Mouse (Mus musculus): ENCODE data around the gene B4galt5. TPM values are rescaled to one million over a fixed set of nuclear protein-coding genes. Genes with fewer than 3 reads are reported as not detected.
"Not testable (repeated sequence)": the region's sequence is repeated elsewhere in the genome, so short reads cannot be mapped to it uniquely, and the experiment has no call there.

Gene B4galt5
- 31.5 and 34.2 TPM in 2 replicates for polyA plus RNA-seq (2015; fragmentation: Nextera tagmentation; extraction: Ambion mirVana)

DNA sequence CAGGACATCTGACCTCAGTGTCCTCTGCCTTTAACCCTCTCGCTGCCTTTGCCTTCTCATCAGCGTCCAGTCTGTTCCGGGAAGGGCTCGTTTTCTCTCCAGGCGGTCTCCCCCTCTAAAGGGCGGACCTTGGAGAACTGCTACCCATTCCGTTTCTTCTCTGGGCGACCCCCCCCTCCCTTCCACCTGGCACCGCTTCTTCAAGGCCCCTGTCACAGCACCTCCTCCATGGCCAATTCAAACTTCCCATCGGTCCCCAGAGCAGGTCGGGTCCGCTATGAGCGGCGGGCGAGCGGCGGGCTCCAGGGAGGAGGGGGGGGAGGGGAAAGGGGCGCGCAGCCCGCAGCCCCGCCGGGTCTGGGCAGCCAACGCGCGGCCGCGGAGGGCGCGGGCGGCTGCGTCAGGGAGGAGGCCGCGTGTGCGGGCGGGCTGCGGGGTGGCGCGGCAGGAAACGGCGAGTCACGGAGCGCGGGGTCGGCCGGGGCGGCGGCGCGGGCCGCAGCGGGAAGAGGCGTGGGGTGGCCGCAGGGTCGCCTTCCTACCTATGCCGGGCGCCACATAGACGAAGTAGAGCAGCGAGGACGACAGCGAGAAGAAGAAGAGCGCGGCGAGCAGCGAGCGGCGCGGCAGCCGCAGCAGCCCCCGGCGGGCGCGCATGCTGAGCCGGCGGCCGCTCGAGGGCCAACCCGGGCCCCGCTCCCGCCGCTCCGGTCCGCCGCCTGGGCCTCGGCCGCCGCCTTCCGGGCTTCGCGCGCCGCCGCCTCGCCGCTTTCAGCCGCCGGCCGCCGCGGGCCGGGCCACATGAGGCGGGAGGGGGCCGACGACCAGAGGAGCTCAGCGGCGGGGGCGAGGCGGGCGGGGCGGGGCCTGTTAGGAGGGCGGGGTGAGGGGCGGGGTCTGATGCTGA is at the start of gene B4galt5:
TSS of gene B4galt5 (minus strand) at position 808 of the 907 bp plus-strand sequence.
- Histone ChIP-seq H3K9ac (peak within 1 kb of the TSS; percentile 58), H3K9me3 (no peaks in the 10 kb centered on the region), H3K27ac (replicated peaks) (peak within 1 kb of the TSS; percentile 82), H3K4me3 (peak within 1 kb of the TSS; percentile 68), H3K4me1 (replicated peaks) (peaks cover 30% of the 10 kb centered on the region), H3K36me3 (no peaks in the 10 kb centered on the region), H3K4me2 (peak within 1 kb of the TSS; percentile 68), H3K27me3 (peaks cover 5% of the 10 kb centered on the region)
- 1% methylated on average over 76 of the region's 111 CpGs for WGBS
- peak; percentile 27 for ATAC-seq (ENCODE audit: low FRiP score, low read depth)

DNA sequence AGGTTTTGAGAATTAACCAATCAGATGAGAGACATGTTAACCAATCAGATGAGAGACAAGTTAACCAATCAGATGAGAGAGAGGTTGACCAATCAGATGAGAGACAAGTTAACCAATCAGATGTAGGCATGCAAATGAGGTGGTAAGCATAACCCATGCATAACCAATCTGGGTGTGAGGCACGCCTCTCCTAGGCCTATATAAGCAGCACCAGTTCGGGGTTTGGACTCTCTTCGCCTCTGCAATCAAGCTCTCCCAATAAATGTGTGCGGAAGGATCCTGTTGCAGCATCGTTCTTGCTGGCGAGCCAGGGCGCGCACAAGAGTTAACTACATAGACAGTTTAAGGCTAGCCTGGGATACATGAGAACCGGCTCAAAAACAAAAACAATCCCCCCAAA is 47.4 kb upstream of the B4galt5 start:
- H3K4me1 ChIP-seq (replicated peaks); H3K36me3 ChIP-seq; ATAC-seq (ENCODE audit: low FRiP score, low read depth); H3K9ac ChIP-seq; H3K9me3 ChIP-seq; H3K27ac ChIP-seq (replicated peaks); H3K4me3 ChIP-seq; H3K4me2 ChIP-seq; H3K27me3 ChIP-seq: not testable (repeated sequence)
- 97% methylated on average over 9 of the region's 9 CpGs for WGBS

DNA sequence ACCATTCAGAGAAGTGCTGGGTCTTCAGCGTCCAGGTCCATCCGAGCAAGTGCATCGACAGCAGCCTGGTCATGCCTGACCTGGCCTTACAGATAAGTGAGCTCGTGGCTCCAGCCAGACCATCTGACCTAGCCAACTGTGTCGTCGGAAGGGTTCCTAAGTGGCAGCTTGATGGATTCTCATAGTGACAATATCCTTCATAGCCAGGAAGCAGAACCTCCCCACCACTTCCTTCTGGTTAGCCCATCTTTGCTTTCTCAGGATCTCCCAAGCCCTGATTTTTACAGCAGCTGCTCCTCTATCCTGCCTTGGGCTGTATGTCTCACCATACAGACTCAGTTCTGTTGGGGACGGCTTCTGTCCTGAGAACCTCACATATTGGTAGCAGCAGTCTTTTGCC is 45.4 kb upstream of the B4galt5 start:
- 85% methylated on average over 7 of the region's 7 CpGs for WGBS
- no peak for ATAC-seq (ENCODE audit: low FRiP score, low read depth)

DNA sequence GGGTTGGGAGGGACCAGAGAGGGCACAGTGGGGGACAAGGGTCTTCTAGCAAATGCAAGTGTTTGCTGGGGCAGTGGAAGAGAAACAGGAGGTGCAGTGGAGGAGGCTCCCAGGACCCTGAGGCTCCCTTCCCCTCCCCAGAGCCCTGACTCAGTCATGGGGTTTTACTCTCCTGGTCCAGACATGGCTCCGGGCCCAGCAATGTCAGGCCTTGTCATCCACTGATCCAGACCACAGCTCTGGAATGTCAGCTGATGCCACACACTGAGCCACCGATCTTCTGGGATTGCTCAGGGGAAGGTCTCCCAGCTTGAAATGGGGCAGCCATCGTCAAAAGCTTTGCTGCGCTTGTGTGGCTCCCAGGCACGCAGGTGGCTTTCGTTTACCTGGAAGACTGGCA is 38.0 kb upstream of the B4galt5 start:
- ATAC-seq (ENCODE audit: low FRiP score, low read depth), result no peak

More for the DNA sequence above, 45.4 kb upstream of the B4galt5 start:
- Histone ChIP-seq H3K27me3 (no peaks in the 10 kb centered on the region), H3K9me3 (no peaks in the 10 kb centered on the region), H3K27ac (replicated peaks) (no peak overlapping the region), H3K4me2 (no peak overlapping the region), H3K4me3 (no peak overlapping the region), H3K4me1 (replicated peaks) (no peaks in the 10 kb centered on the region), H3K36me3 (no peaks in the 10 kb centered on the region), H3K9ac (no peak overlapping the region)

DNA sequence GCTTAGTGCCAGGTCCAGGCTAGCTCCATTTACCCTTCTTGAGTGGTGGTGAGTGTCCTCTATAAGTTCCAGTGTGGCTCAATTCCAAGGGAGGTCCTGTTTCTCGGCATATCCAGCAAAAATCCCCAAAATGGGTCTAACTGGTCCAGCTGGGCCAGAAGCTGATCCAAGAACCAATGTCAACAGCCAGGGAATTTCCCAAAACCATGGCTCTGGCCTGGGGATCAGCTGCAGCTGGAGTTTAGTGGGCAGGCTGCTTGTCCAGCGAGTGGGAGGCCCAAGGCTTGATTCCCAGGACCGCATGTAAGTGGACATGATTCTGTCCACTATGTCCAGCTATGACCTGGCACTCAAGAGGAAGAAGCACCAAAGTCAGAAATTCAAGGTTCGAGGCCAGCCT is 37.5 kb upstream of the B4galt5 start:
- Histone ChIP-seq H3K27me3 (no peaks in the 10 kb centered on the region), H3K4me3 (no peak overlapping the region), H3K36me3 (no peaks in the 10 kb centered on the region), H3K4me2 (no peak overlapping the region), H3K9me3 (no peaks in the 10 kb centered on the region), H3K4me1 (replicated peaks) (no peaks in the 10 kb centered on the region), H3K27ac (replicated peaks) (no peak overlapping the region), H3K9ac (no peak overlapping the region)
- 89% methylated on average over 4 of the region's 4 CpGs for WGBS
- ATAC-seq (ENCODE audit: low FRiP score, low read depth), result no peak

More for the DNA sequence above, 38.0 kb upstream of the B4galt5 start:
- Histone ChIP-seq H3K9ac (no peak overlapping the region), H3K27ac (replicated peaks) (no peak overlapping the region), H3K4me3 (no peak overlapping the region), H3K27me3 (no peaks in the 10 kb centered on the region), H3K4me1 (replicated peaks) (no peaks in the 10 kb centered on the region), H3K4me2 (no peak overlapping the region), H3K36me3 (no peaks in the 10 kb centered on the region), H3K9me3 (no peaks in the 10 kb centered on the region)
- 87% methylated on average over 6 of the region's 6 CpGs for WGBS

DNA sequence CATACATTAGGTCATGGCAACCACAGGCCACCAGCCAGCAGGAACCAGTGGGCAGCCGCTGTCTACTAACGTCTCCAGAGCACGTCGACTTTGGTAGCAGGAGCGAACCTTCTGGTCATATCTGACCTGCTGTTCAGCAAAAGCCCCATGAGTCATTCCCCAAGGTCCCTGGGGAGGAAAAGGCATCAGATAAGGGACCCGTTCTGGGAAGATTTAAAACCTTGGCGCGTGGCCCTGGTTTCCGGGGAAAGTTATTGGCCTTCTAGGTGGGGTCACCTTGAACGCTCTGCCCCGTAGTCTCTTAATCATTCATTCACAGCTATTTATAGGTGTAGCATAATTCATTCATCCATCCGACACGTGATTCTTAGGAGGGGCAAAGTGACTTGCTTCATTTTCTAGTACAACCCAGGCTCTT is 34.7 kb upstream of the B4galt5 start:
- Histone ChIP-seq H3K4me3 (no peak overlapping the region), H3K4me2 (no peak overlapping the region), H3K9ac (no peak overlapping the region), H3K36me3 (no peaks in the 10 kb centered on the region), H3K27ac (replicated peaks) (no peak overlapping the region), H3K4me1 (replicated peaks) (0 out of 2 replicates have a peak, but pooled peaks cover 5% of the 10 kb centered on the region), H3K9me3 (no peaks in the 10 kb centered on the region), H3K27me3 (no peaks in the 10 kb centered on the region)
- WGBS, result 84% methylated on average over 13 of the region's 13 CpGs
- no peak for ATAC-seq (ENCODE audit: low FRiP score, low read depth)

DNA sequence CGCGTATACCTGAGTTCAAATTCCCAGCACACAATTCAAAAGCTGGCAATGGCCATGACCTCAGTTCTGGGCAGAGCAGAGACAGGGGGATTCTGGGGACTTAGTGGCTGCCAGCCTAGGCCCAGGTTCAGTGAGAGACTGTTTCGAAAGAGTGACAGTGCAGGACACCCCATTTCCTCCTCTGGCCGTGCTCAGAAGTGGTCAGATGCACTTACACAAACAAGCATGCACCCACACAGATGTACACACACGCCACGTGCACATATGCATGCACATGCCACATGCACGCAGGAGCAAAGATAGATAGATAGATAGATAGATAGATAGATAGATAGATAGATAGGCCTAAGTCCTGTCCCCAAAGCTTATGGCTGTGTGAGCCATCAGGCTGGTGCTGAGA is 33.4 kb upstream of the B4galt5 start:
- Histone ChIP-seq H3K27ac (replicated peaks) (no peak overlapping the region), H3K4me2 (no peak overlapping the region), H3K9ac (no peak overlapping the region), H3K36me3 (no peaks in the 10 kb centered on the region), H3K27me3 (no peaks in the 10 kb centered on the region), H3K4me1 (replicated peaks) (0 out of 2 replicates have a peak, but pooled peaks cover 5% of the 10 kb centered on the region), H3K9me3 (no peaks in the 10 kb centered on the region), H3K4me3 (no peak overlapping the region)
- ATAC-seq (ENCODE audit: low FRiP score, low read depth), result no peak
- WGBS, result 91% methylated on average over 7 of the region's 7 CpGs

DNA sequence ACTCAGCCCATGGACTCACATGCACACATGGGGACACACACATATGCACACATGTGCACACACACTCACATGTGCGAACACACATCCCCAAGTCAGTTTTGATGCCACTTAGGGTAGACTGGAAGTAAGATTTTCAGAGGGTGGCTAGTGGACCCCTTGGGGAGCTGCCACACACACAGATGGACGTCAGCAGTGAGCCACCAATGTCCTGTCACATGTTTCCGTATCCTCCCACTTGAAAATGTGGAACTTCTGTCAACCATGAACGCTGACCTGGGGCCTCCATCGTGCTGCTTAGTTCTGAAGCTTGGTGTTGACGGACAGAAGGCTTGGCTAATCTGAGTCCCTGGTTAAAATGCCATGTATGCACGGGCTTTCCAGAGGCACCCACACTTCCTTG is 32.6 kb upstream of the B4galt5 start:
- 0 out of 2 replicates have a peak, but pooled peaks cover 5% of the 10 kb centered on the region for H3K4me1 ChIP-seq (replicated peaks)
- H3K4me3 ChIP-seq, result no peak overlapping the region
- no peak overlapping the region for H3K4me2 ChIP-seq
- ATAC-seq (ENCODE audit: low FRiP score, low read depth), result no peak
- no peak overlapping the region for H3K9ac ChIP-seq
- no peaks in the 10 kb centered on the region for H3K9me3 ChIP-seq
- WGBS, result 80% methylated on average over 7 of the region's 7 CpGs
- H3K27ac ChIP-seq (replicated peaks), result no peak overlapping the region
- no peaks in the 10 kb centered on the region for H3K36me3 ChIP-seq
- H3K27me3 ChIP-seq, result no peaks in the 10 kb centered on the region

DNA sequence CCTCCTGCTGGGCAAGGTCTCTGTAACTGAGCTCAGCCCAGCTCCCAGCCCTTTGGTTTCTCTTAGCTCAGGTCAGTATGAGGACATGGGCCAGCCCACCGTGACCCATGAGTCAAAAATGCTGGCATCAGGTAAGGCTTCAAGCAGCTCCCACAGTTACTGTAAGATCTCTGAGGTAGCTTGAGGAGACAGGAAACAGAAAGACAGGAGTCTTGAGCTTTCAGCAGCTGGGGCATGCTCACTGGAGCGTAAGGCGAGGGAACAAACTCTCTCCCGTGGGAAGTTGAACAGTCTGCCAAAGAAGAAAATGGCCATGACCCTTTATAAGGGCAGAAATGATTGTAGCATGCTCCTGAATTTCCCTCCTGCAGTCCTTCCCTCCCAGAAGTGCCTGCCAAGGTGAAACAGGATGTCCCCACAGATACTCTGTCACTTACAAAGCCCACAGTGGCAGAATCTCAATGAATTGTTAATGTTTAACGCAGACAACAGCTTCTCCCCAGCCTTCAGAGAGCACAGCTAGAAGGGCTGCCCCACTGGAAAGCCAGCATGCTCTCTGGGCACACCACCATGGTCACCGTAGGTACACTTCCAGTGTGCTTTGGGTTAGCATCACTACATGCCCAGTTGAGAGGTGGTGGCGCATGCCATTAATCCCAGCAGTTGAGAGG is 31.8 kb upstream of the B4galt5 start:
- H3K4me3 ChIP-seq, result no peak overlapping the region
- H3K4me1 ChIP-seq (replicated peaks), result 0 out of 2 replicates have a peak, but pooled peaks cover 5% of the 10 kb centered on the region
- no peaks in the 10 kb centered on the region for H3K9me3 ChIP-seq
- no peak overlapping the region for H3K27ac ChIP-seq (replicated peaks)
- H3K4me2 ChIP-seq, result no peak overlapping the region
- ATAC-seq (ENCODE audit: low FRiP score, low read depth), result no peak
- 46% methylated on average over 7 of the region's 7 CpGs for WGBS
- H3K27me3 ChIP-seq, result no peaks in the 10 kb centered on the region
- H3K9ac ChIP-seq, result no peak overlapping the region
- no peaks in the 10 kb centered on the region for H3K36me3 ChIP-seq

DNA sequence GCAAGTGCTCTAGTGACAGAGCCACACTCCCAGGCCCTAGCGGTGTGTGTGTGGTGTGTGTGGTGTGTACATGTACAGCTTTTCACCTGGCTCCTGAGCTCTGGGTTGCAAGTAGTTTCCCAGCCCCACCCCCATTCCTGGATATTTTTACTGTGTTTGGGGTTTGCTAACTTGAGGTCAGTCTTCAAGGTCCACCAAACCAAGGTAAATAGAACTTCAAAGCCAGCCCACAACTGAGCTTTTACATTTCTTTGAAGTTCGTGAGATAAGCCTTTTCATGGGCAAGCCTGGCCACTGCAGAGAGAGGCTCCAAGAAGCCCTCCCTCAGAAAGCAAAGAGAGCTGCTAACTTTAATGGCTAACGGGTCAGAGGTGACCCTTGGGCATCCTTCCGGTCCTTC is 30.0 kb upstream of the B4galt5 start:
- H3K4me3 ChIP-seq, result no peak overlapping the region
- H3K9ac ChIP-seq, result no peak overlapping the region
- no peaks in the 10 kb centered on the region for H3K27me3 ChIP-seq
- ATAC-seq (ENCODE audit: low FRiP score, low read depth), result no peak
- H3K9me3 ChIP-seq, result no peaks in the 10 kb centered on the region
- no peak overlapping the region for H3K27ac ChIP-seq (replicated peaks)
- 35% methylated on average over 4 of the region's 4 CpGs for WGBS
- H3K4me1 ChIP-seq (replicated peaks), result 0 out of 2 replicates have a peak, but pooled peaks cover 5% of the 10 kb centered on the region
- H3K4me2 ChIP-seq, result no peak overlapping the region
- no peaks in the 10 kb centered on the region for H3K36me3 ChIP-seq

DNA sequence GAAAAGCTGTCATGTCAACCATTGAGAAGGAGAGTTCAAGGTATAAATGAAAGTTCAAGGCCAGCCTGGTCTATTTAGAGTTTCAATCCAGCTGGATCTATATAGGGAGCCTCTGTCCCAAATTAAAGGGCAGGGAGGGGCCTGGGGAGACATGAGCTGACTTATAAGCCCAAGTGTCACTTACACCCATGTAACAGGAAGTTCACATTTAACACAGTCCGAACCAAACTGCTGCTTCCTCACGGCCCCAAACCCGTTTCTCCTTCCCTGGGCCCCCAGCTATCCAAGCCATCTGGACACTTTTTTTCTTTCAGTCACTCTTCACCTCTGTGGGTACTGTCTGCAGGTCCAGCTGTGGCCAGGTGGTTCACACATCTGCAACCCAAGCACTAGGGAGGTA is 28.7 kb upstream of the B4galt5 start:
- Histone ChIP-seq H3K27me3 (no peaks in the 10 kb centered on the region), H3K27ac (replicated peaks) (no peak overlapping the region), H3K4me3 (no peak overlapping the region), H3K36me3 (no peaks in the 10 kb centered on the region), H3K9me3 (no peaks in the 10 kb centered on the region), H3K4me2 (no peak overlapping the region), H3K9ac (no peak overlapping the region), H3K4me1 (replicated peaks) (0 out of 2 replicates have a peak, but pooled peaks cover 5% of the 10 kb centered on the region)
- 65% methylated on average over 3 of the region's 3 CpGs for WGBS
- no peak for ATAC-seq (ENCODE audit: low FRiP score, low read depth)

DNA sequence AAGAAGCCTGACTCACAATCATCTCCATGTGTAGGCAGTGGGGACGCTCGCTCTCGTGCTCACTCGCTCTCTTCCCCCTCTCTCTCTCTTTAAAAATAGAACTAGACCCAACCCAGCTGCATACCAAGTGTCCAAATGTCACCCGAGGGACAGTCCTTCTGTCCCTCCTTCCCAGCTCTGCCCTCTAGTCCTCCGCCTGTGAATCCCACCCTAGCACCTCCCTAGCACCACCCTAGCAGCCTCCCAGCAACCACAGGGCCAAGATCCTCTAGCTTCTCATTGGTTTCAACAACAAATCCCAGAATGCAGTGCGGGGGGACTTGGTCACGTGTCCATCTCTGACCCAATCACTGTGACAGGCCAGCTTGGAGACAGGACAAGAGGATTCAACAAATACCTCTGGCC is 27.2 kb upstream of the B4galt5 start:
- no peak overlapping the region for H3K4me2 ChIP-seq
- WGBS, result 79% methylated on average over 8 of the region's 8 CpGs
- H3K9ac ChIP-seq, result no peak overlapping the region
- H3K4me3 ChIP-seq, result no peak overlapping the region
- H3K36me3 ChIP-seq, result no peaks in the 10 kb centered on the region
- no peak overlapping the region for H3K27ac ChIP-seq (replicated peaks)
- ATAC-seq (ENCODE audit: low FRiP score, low read depth), result no peak
- 0 out of 2 replicates have a peak, but pooled peaks cover 5% of the 10 kb centered on the region for H3K4me1 ChIP-seq (replicated peaks)
- no peaks in the 10 kb centered on the region for H3K9me3 ChIP-seq
- no peaks in the 10 kb centered on the region for H3K27me3 ChIP-seq

Measured in hindbrain, embryonic 15.5 days (tissue).